Mouse (Mus musculus): ENCODE data around the gene Cfap54. TPM values are rescaled to one million over a fixed set of nuclear protein-coding genes. Genes with fewer than 3 reads are reported as not detected.

Cfap54 gene
- total RNA-seq, 1 experiment from 2014 or later: 1.9 TPM

- ATAC-seq (ENCODE audit: extremely low read depth, insufficient number of reproducible peaks, low FRiP score, poor library complexity, severe bottlenecking): no peak
Observed at GRCm38 (mm10) chr10:92995186-92995585, 86.2 kb downstream of the Cfap54 start.

GRCm38 (mm10) chr10:92994340-92994739 is 87.1 kb downstream of the Cfap54 start:
- no peak for ATAC-seq (ENCODE audit: extremely low read depth, insufficient number of reproducible peaks, low FRiP score, poor library complexity, severe bottlenecking)

- ATAC-seq (ENCODE audit: extremely low read depth, insufficient number of reproducible peaks, low FRiP score, poor library complexity, severe bottlenecking): no peak
Observed at GRCm38 (mm10) chr10:92992526-92992925, 88.9 kb downstream of the Cfap54 start.

GRCm38 (mm10) chr10:92990576-92990975 is 90.8 kb downstream of the Cfap54 start:
- ATAC-seq (ENCODE audit: extremely low read depth, insufficient number of reproducible peaks, low FRiP score, poor library complexity, severe bottlenecking): no peak

GRCm38 (mm10) chr10:92965134-92965533 is 116.3 kb downstream of the Cfap54 start:
- no peak for ATAC-seq (ENCODE audit: extremely low read depth, insufficient number of reproducible peaks, low FRiP score, poor library complexity, severe bottlenecking)

- no peak for ATAC-seq (ENCODE audit: extremely low read depth, insufficient number of reproducible peaks, low FRiP score, poor library complexity, severe bottlenecking)
Observed at GRCm38 (mm10) chr10:92950044-92950443, 131.4 kb downstream of the Cfap54 start.

GRCm38 (mm10) chr10:92942848-92943645 is 138.4 kb downstream of the Cfap54 start:
- ATAC-seq (ENCODE audit: extremely low read depth, insufficient number of reproducible peaks, low FRiP score, poor library complexity, severe bottlenecking): no peak

GRCm38 (mm10) chr10:92941616-92942015 is 139.8 kb downstream of the Cfap54 start:
- no peak for ATAC-seq (ENCODE audit: extremely low read depth, insufficient number of reproducible peaks, low FRiP score, poor library complexity, severe bottlenecking)

GRCm38 (mm10) chr10:92937741-92938285 is 143.6 kb downstream of the Cfap54 start:
- no peak for ATAC-seq (ENCODE audit: extremely low read depth, insufficient number of reproducible peaks, low FRiP score, poor library complexity, severe bottlenecking)

GRCm38 (mm10) chr10:92937091-92937490 is 144.3 kb downstream of the Cfap54 start:
- ATAC-seq (ENCODE audit: extremely low read depth, insufficient number of reproducible peaks, low FRiP score, poor library complexity, severe bottlenecking): no peak

GRCm38 (mm10) chr10:92934506-92934905 is 146.9 kb downstream of the Cfap54 start:
- ATAC-seq (ENCODE audit: extremely low read depth, insufficient number of reproducible peaks, low FRiP score, poor library complexity, severe bottlenecking): no peak

GRCm38 (mm10) chr10:92933616-92934015 is 147.8 kb downstream of the Cfap54 start:
- no peak for ATAC-seq (ENCODE audit: extremely low read depth, insufficient number of reproducible peaks, low FRiP score, poor library complexity, severe bottlenecking)

GRCm38 (mm10) chr10:92932464-92932863 is 149.0 kb downstream of the Cfap54 start:
- ATAC-seq (ENCODE audit: extremely low read depth, insufficient number of reproducible peaks, low FRiP score, poor library complexity, severe bottlenecking): no peak

- ATAC-seq (ENCODE audit: extremely low read depth, insufficient number of reproducible peaks, low FRiP score, poor library complexity, severe bottlenecking): no peak
Observed at GRCm38 (mm10) chr10:92930036-92930435, 151.4 kb downstream of the Cfap54 start.

- no peak for ATAC-seq (ENCODE audit: extremely low read depth, insufficient number of reproducible peaks, low FRiP score, poor library complexity, severe bottlenecking)
Observed at GRCm38 (mm10) chr10:92928256-92928655, 153.2 kb downstream of the Cfap54 start.

- ATAC-seq (ENCODE audit: extremely low read depth, insufficient number of reproducible peaks, low FRiP score, poor library complexity, severe bottlenecking): no peak
Observed at GRCm38 (mm10) chr10:92918551-92918950, 162.9 kb downstream of the Cfap54 start.

GRCm38 (mm10) chr10:92907246-92907645 is 174.2 kb downstream of the Cfap54 start:
- no peak for ATAC-seq (ENCODE audit: extremely low read depth, insufficient number of reproducible peaks, low FRiP score, poor library complexity, severe bottlenecking)

GRCm38 (mm10) chr10:92888466-92888865 is 193.0 kb downstream of the Cfap54 start:
- no peak for ATAC-seq (ENCODE audit: extremely low read depth, insufficient number of reproducible peaks, low FRiP score, poor library complexity, severe bottlenecking)

GRCm38 (mm10) chr10:92878000-92878399 is 203.4 kb downstream of the Cfap54 start:
- ATAC-seq (ENCODE audit: extremely low read depth, insufficient number of reproducible peaks, low FRiP score, poor library complexity, severe bottlenecking): no peak

- no peak for ATAC-seq (ENCODE audit: extremely low read depth, insufficient number of reproducible peaks, low FRiP score, poor library complexity, severe bottlenecking)
Observed at GRCm38 (mm10) chr10:92840980-92841379, 240.4 kb downstream of the Cfap54 start.

- no peak for ATAC-seq (ENCODE audit: extremely low read depth, insufficient number of reproducible peaks, low FRiP score, poor library complexity, severe bottlenecking)
Observed at GRCm38 (mm10) chr10:92837572-92837971, 243.8 kb downstream of the Cfap54 start.
